Mouse (Mus musculus) layer of hippocampus, postnatal 25 days (tissue): ENCODE results near the gene Tmem170b. TPM values are rescaled to one million over a fixed set of nuclear protein-coding genes. Genes with fewer than 3 reads are reported as not detected.

Experiments used
- DNase-seq, 2 experiments: peaks; one replicate each; pipeline ENCODE4 v3.0.0; 2022; ENCODE audit warnings: mixed read lengths in 2 of 2, low spot score in 1 of 2; ENCODE audit errors: extremely low spot score in 1 of 2
- total RNA-seq, 2 experiments: library from RNA; stranded (reverse); gene quantifications; 2 replicates each; pipeline ENCODE4 v1.2.3; 2021

Gene Tmem170b
- total RNA-seq, 2 experiments from 2014 or later, result 86.6 to 89.5 TPM

GRCm38 (mm10) chr13:41611046-41611445 lies 5.3 kb downstream of the Tmem170b start:
- DNase-seq, result no peak

- no peak for DNase-seq
Observed at GRCm38 (mm10) chr13:41614539-41614938, 8.8 kb downstream of the Tmem170b start.

DNA sequence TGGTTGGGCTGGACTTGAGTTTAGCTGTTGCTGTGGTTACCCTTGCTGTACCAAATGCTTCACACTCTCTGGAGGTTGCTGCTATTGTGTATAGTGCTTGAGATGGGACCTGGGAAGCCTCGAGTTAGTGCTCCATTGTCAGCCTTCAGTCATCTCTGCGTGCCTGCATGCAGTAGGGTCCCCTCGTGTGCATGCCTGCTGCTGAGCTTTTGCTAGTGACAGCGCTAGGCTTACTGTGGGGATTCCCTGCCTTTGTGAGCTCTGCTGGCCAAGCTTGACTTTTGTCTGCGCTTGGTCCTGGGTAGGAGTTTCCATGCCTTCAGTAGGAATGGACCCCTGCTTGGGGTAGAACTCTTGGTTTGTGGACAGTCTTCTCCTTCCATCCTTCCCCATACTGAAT lies 9.3 kb downstream of the Tmem170b start:
- DNase-seq, result no peak

DNA sequence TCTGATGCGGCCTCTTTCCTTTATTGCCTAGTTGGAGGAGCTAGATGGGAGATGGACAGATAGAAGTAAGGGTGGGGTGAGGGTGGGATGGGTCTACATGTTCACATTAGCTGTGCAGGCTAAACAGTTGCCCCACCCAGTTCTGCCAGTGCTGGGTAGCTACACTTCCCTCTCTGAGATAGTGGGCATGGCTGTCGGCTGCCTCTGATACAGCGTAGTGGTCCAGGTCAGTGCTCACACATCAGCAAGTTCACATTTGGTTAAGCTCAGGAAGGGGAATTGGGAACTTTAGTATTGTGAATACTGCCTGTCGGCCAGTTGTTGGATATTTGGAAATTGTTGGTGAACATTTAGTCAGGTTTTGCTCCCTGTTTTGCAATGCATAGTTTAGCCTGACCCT lies 13.8 kb downstream of the Tmem170b start:
- DNase-seq, result no peak

DNA sequence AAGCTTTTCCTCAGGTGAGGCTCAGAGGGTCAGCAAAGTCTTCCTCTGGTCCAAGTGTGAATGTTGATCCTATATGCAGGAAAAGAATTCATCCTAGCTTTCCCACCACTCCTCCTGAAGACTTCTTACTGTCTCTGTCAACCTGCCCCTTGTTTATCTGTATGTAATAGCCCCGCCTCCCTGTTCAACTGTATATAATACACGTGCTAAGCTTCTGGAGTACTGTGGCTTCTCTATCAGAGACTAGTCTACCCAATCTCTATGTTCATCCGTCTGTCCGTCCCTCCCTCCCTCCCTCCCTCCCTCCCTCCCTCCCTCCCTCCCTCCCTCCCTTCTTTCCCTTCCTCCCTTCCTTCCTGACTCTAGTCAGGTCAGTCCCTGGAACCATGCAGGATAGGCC lies 14.4 kb downstream of the Tmem170b start:
- DNase-seq, result no peak

DNA sequence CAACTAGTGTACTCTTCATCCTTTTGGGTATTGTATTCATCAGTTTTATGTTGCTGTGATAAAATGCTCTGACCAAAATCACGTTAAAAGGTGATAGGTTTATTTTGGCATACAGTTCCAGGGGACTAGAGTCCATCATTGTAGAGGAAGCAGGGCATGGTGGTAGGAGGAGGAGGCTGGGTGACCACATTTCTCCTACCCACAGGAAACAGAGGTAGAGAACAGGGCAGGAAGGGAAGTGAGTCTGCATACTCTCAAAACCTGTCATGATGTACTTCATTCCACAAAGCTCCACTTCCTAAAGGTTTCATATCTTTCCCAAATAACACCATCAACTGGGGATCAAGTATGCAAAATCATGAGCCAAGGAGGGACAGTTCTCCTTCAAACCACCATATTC lies 18.4 kb downstream of the Tmem170b start:
- no peak for DNase-seq

DNA sequence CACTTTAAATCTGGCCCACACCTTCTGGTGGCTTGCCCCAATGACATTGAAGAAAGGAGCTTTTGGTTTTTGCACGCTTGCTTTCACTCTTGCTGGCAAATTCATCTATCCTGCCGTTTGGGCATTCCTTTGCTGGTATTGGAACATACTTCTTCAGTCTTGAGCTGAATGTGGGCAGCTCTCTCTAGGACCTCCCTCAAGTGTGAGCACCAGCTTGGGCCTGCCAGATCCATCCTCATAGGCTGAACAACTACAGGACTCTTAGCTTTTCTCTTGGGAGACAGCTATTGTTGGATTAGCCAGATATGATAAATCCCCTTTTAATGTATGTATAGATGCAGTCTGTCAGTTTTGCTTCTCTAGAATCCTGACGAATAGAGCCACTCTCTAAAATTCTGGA lies 19.5 kb downstream of the Tmem170b start:
- DNase-seq, result no peak

DNA sequence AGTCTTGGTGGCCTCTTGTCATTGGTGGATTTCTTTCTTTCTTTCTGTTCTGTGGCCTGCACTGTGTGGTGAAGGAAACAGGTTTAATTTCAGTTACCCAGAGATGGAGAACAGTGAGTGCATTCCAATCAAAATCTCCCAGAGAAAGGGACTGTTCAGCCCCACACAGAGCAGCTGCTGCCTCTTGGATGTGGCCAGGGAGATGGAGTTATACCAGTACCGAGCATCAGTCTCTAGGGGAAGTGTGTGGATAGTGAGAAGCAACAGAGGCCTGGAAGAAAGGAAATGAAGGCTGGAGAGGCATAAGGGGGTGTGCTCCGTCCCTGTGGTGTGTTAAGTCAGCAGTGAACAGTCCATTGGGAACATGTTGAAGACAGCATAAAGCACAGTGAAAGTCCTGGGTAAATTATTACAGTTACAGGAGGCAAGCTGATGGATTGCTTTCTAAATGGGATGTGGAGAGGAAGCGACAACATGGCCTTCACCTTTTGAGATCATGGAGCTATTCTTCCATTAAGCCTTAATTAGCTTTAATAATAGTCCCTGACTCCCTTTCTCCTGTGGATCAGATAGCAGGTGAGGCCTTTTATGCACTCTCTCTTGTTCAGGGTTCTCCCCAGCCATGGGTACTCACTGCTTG lies 21.7 kb downstream of the Tmem170b start:
- no peak for DNase-seq

GRCm38 (mm10) chr13:41634401-41634818 lies 28.7 kb downstream of the Tmem170b start:
- DNase-seq, result peak; percentile 63 to 89

GRCm38 (mm10) chr13:41638083-41638482 lies 32.4 kb downstream of the Tmem170b start:
- no peak for DNase-seq

DNA sequence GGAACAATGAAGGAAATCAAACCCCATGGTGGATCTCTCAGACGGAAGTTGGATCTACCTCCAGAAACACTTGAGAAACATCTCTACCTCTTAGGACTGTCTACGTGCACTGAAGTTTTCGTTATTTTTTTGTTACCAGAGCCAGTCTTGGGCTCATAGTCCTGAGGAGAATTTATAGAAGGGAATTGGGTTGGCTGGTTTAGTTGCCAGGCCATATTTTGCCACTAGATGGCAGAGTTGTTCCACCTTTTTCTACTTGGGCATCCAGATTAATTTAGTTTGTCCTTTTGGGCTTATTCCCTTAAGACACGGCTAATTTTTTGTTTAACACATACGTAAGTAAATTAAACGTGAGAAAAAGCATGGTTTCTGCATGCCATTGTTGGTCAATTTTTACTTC lies 37.1 kb downstream of the Tmem170b start:
- peak; percentile 61 to 79 for DNase-seq

- DNase-seq, result no peak
Observed at GRCm38 (mm10) chr13:41643798-41644197, 38.1 kb downstream of the Tmem170b start.

GRCm38 (mm10) chr13:41644591-41645482 lies 39.1 kb downstream of the Tmem170b start:
- DNase-seq, result no peak

DNA sequence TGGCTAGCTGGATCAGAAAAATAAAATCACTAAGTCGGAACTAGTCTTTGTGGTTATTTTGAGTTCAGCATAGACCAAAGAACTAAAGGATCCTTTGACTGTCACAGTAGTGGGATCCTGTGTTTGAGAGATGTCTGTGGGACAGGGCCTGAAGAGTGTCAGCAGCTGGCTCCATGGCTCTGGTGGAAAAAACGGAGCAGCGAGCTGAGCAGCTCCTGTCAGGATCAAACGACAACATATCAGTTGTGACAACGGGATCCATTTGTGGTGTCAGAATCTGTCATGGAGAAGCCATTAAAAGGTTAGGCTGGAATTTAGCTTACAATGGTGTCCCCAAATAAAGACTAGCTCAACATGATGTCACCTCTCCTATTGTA lies 39.8 kb downstream of the Tmem170b start:
- DNase-seq, result no peak

DNA sequence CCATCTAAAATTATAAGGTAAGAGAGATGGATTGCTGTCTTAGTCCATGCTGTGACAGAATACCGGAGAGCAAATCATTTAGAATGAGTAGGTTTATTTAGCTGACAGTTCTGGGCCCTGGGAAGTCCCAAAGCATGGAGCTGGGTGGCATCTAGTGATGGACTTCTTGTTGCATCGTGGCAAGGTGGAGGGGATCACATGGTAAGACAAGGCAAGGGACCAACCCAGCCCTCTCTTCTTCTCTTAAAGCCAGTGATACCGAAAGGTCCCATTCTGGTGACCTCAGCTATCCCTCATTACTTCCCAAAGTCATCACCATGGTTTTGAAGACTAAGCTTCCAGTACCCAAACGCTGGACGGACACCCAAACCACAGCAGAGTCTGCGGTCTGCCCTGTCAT lies 42.3 kb downstream of the Tmem170b start:
- DNase-seq, result no peak

DNA sequence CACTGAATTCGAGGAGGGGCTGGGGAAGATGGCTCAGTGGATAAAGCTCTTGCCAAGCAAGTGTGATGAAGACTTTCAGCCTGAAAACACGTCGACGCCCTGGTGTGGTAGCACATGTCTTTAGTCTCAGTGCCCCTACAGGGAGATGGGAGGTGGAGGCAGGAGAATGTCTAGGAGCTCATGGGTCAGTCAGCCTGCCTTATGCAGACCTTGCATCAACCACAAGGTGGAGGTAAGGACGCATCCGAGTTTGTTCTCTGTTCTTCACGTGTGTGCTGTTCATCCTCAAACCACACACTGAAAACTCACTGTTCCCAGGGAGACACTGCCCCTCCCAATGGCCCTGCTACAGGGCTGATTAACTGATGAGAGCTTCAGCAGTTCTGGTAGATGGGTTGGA lies 45.0 kb downstream of the Tmem170b start:
- DNase-seq, result no peak

DNA sequence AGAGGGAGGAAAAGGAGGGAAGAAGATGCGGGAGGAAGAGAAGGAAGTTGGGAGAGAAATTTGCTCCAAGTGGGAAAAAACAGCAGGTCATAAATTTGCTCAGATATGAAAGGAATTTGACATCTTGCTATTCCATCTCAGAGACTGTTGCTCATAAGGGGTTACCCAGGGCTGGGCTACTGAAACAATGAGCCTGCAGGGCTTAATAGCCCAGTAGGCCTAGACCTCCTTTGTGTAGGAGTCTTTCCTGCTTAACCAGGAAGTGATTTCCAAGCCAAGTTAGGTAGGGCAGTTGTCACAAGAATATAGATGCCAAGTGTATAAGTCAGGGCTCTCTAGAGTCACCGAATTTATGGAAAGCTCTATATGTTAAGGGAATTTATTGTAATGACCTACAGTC lies 48.1 kb downstream of the Tmem170b start:
- DNase-seq, result no peak

DNA sequence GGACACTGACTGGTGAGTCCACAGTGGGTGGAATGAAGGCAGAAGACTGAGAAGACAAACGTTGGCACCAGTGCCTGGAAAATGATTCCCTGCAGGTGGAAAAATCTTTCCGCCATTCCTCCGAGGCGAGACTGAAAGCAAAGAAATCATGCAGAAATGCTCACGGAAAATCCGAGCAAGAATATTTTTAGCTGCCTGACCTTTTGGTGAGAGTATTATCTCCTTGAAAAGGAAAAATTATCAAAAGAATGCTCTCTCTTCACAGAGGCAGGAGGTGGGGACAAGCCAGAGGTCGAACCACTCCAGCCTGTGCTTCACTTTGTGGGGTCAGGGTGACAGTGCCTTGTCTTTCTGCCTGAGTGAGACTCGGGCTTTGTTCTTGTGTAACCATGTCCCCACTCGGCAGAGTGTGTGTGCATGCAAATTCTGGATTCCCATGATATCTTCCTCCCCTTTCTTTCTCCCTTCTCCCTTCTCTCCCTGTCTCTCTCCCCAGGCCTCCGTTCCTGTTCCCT lies 49.9 kb downstream of the Tmem170b start:
- DNase-seq, result no peak

DNA sequence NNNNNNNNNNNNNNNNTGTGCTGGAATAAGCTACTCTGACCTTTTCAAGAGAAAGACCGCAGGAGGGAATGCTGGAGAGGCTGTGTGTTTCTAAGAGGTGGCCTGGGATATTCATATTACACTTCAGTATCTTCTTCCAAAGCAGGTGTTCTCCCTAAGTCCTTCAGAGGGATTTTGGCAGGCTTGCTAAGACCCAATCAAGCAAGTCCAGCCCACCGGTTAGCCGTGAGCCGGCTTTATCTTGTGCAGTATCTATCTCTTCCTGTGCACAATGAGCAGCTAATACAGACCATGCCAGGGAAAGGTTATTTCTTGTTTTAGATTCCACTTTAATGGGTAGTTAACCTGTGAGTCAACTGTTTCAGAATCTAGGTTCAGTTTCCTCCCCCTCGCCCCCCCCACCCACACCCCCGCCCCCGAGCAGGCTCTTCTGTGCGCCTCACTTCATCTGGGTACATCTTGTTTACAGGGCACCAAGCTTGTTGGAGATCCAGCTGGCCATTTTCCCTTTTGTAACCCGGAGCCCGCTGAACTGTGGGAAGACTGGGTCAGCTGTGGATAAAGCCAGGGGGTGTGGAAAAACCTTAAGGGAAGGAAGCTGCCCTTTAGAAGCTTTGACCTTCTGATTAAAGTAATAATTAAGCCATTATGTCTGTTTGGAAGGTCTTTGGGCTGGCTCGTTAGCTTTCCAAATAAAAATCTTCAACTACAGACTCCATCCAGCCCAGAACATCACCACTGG lies 54.5 kb downstream of the Tmem170b start:
- DNase-seq, result no peak

- DNase-seq, result no peak
Observed at GRCm38 (mm10) chr13:41661116-41661515, 55.4 kb downstream of the Tmem170b start.
